Mouse (Mus musculus) midbrain, embryonic 13.5 days (tissue): ENCODE results near the gene Ppt1. TPM values are rescaled to one million over a fixed set of nuclear protein-coding genes. Genes with fewer than 3 reads are reported as not detected.
"Not testable (repeated sequence)": the region's sequence is repeated elsewhere in the genome, so short reads cannot be mapped to it uniquely, and the experiment has no call there.

Source experiments
- ATAC-seq: fragments of 200-750 bp; cut with Nextera tagmentation; 2 replicates; pipeline ENCODE4 v1.8.0; 2017; ENCODE audit warnings: mild to moderate bottlenecking, moderate TSS enrichment, moderate library complexity
- H3K27ac ChIP-seq: fragments of 300-500 bp; sonication (generic); 2 replicates; pipeline ENCODE4 v1.5.1; 2015; ENCODE audit warnings: inconsistent platforms, mild to moderate bottlenecking, moderate library complexity
- H3K27me3 ChIP-seq: fragments of 300-500 bp; sonication (generic); 2 replicates; pipeline ENCODE4 v1.6.1; 2015; ENCODE audit warnings: mild to moderate bottlenecking, inconsistent platforms
- H3K36me3 ChIP-seq: fragments of 300-500 bp; sonication (generic); 2 replicates; pipeline ENCODE4 v1.6.1; 2015; ENCODE audit warnings: mild to moderate bottlenecking, inconsistent platforms
- H3K4me1 ChIP-seq: fragments of 300-500 bp; sonication (generic); replicated peaks from 2 replicates; pipeline ENCODE4 v1.6.1; 2015; ENCODE audit warnings: inconsistent platforms
- H3K4me2 ChIP-seq: fragments of 300-500 bp; sonication (generic); replicated peaks from 2 replicates; pipeline ENCODE4 v1.6.1; 2015; ENCODE audit warnings: moderate library complexity, mild to moderate bottlenecking, inconsistent platforms
- H3K4me3 ChIP-seq: fragments of 300-500 bp; sonication (generic); replicated peaks from 2 replicates; pipeline ENCODE4 v1.5.1; 2015; ENCODE audit warnings: mild to moderate bottlenecking, inconsistent platforms
- H3K9ac ChIP-seq: fragments of 300-500 bp; sonication (generic); replicated peaks from 2 replicates; pipeline ENCODE4 v1.6.1; 2015; ENCODE audit warnings: mild to moderate bottlenecking, inconsistent platforms
- H3K9me3 ChIP-seq: fragments of 300-500 bp; sonication (generic); 2 replicates; pipeline ENCODE4 v1.6.1; 2016; ENCODE audit warnings: mild to moderate bottlenecking, inconsistent platforms
- WGBS: fragments of 180-500 bp; shearing (Covaris S2); methylation state at CpG from one replicate; pipeline ENCODE4 v1.1.7; 2015; 5-methylcytosine and 5-hydroxymethylcytosine counted together
- polyA plus RNA-seq: library from polyadenylated mRNA; unstranded; fragments of >200 nt; fragmentation: Nextera tagmentation; extraction: Ambion mirVana; gene quantifications from 2 replicates; pipeline ENCODE4 v1.2.1, GENCODE M21; 2015

Ppt1 gene
- polyA plus RNA-seq: 80.4 and 81.8 TPM in 2 replicates

- H3K9ac ChIP-seq: peak within 1 kb of the TSS; percentile 85
- peak within 1 kb of the TSS; percentile 90 for H3K27ac ChIP-seq
- H3K36me3 ChIP-seq: peaks cover 4% of the 10 kb centered on the region; the same call in 1 of the 2 replicates
- no peaks in the 10 kb centered on the region for H3K9me3 ChIP-seq
- ATAC-seq: peak; percentile 88
- peaks cover 45% of the 10 kb centered on the region for H3K4me1 ChIP-seq
- WGBS: 4% methylated on average over 31 of the region's 31 CpGs
- H3K27me3 ChIP-seq: no peaks in the 10 kb centered on the region
- peak within 1 kb of the TSS; percentile 83 for H3K4me2 ChIP-seq
- peak within 1 kb of the TSS; percentile 72 for H3K4me3 ChIP-seq
Measured at GRCm38 (mm10) chr4:122835530-122836402, at the start of gene Ppt1. Gene Ppt1, plus strand, starts transcription at chr4:122836242.

- no peak overlapping the region for H3K4me3 ChIP-seq
- WGBS: 71% methylated on average over 4 of the region's 4 CpGs
- H3K4me1 ChIP-seq: no peaks in the 10 kb centered on the region
- H3K27me3 ChIP-seq: no peaks in the 10 kb centered on the region
- no peak overlapping the region for H3K27ac ChIP-seq
- ATAC-seq: no peak
- H3K9me3 ChIP-seq: no peaks in the 10 kb centered on the region
- H3K4me2 ChIP-seq: no peak overlapping the region
- H3K9ac ChIP-seq: no peak overlapping the region
- H3K36me3 ChIP-seq: no peaks in the 10 kb centered on the region
Measured at GRCm38 (mm10) chr4:122789335-122790089, 46.5 kb upstream of the Ppt1 start.

- Histone ChIP-seq H3K4me2 (no peak overlapping the region), H3K4me3 (no peak overlapping the region), H3K27ac (no peak overlapping the region), H3K9ac (no peak overlapping the region), H3K36me3 (no peaks in the 10 kb centered on the region), H3K27me3 (no peaks in the 10 kb centered on the region), H3K4me1 (no peaks in the 10 kb centered on the region), H3K9me3 (no peaks in the 10 kb centered on the region)
- ATAC-seq: 0 out of 2 replicates have a peak, but pooled peaks have one; percentile 55
- WGBS: 32% methylated on average over 4 of the region's 4 CpGs
Measured at GRCm38 (mm10) chr4:122808108-122808507, 27.9 kb upstream of the Ppt1 start.

GRCm38 (mm10) chr4:122811180-122811579 lies 24.9 kb upstream of the Ppt1 start:
- no peak for ATAC-seq
- Histone ChIP-seq H3K27ac (no peak overlapping the region), H3K4me1 (no peaks in the 10 kb centered on the region), H3K27me3 (no peaks in the 10 kb centered on the region), H3K36me3 (no peaks in the 10 kb centered on the region), H3K4me3 (no peak overlapping the region), H3K4me2 (no peak overlapping the region), H3K9ac (no peak overlapping the region), H3K9me3 (no peaks in the 10 kb centered on the region)
- WGBS: 55% methylated on average over 1 of the region's 1 CpGs

GRCm38 (mm10) chr4:122811824-122812223 lies 24.2 kb upstream of the Ppt1 start:
- no peaks in the 10 kb centered on the region for H3K9me3 ChIP-seq
- no peaks in the 10 kb centered on the region for H3K36me3 ChIP-seq
- H3K9ac ChIP-seq: no peak overlapping the region
- WGBS: 77% methylated on average over 2 of the region's 2 CpGs
- no peak overlapping the region for H3K27ac ChIP-seq
- no peak for ATAC-seq
- H3K4me1 ChIP-seq: no peaks in the 10 kb centered on the region
- no peaks in the 10 kb centered on the region for H3K27me3 ChIP-seq
- H3K4me2 ChIP-seq: no peak overlapping the region
- H3K4me3 ChIP-seq: no peak overlapping the region

GRCm38 (mm10) chr4:122816202-122816601 lies 19.8 kb upstream of the Ppt1 start:
- no peak overlapping the region for H3K4me2 ChIP-seq
- H3K36me3 ChIP-seq: no peaks in the 10 kb centered on the region
- H3K9me3 ChIP-seq: no peaks in the 10 kb centered on the region
- no peak overlapping the region for H3K9ac ChIP-seq
- no peak overlapping the region for H3K27ac ChIP-seq
- H3K4me1 ChIP-seq: no peaks in the 10 kb centered on the region
- no peak overlapping the region for H3K4me3 ChIP-seq
- no peaks in the 10 kb centered on the region for H3K27me3 ChIP-seq
- 85% methylated on average over 1 of the region's 1 CpGs for WGBS
- no peak for ATAC-seq

- H3K4me2 ChIP-seq, H3K9me3 ChIP-seq, H3K36me3 ChIP-seq, H3K9ac ChIP-seq, H3K27ac ChIP-seq, H3K4me1 ChIP-seq, H3K4me3 ChIP-seq, ATAC-seq, H3K27me3 ChIP-seq: not testable (repeated sequence)
- 40% methylated on average over 10 of the region's 10 CpGs for whole genome bisulfite sequencing
Measured at GRCm38 (mm10) chr4:122820941-122821340, 15.1 kb upstream of the Ppt1 start.

GRCm38 (mm10) chr4:122827651-122828050 lies 8.4 kb upstream of the Ppt1 start:
- Histone ChIP-seq H3K27me3 (no peaks in the 10 kb centered on the region), H3K9me3 (no peaks in the 10 kb centered on the region), H3K4me1 (peaks cover 10% of the 10 kb centered on the region), H3K4me3 (no peak overlapping the region), H3K36me3 (no peaks in the 10 kb centered on the region), H3K27ac (no peak overlapping the region), H3K9ac (no peak overlapping the region), H3K4me2 (no peak overlapping the region)
- no peak for ATAC-seq

GRCm38 (mm10) chr4:122829339-122829738 lies 6.7 kb upstream of the Ppt1 start:
- peaks cover 11% of the 10 kb centered on the region for H3K4me1 ChIP-seq
- H3K9me3 ChIP-seq: no peaks in the 10 kb centered on the region

GRCm38 (mm10) chr4:122831888-122832287 lies 4.2 kb upstream of the Ppt1 start:
- ATAC-seq: peak; percentile 49
- WGBS: 6% methylated on average over 1 of the region's 1 CpGs

More at GRCm38 (mm10) chr4:122829339-122829738, 6.7 kb upstream of the Ppt1 start:
- WGBS: 95% methylated on average over 6 of the region's 6 CpGs
- Histone ChIP-seq H3K4me2 (no peak overlapping the region), H3K36me3 (no peaks in the 10 kb centered on the region), H3K27me3 (no peaks in the 10 kb centered on the region), H3K27ac (no peak overlapping the region), H3K4me3 (no peak overlapping the region), H3K9ac (no peak overlapping the region)
- no peak for ATAC-seq

GRCm38 (mm10) chr4:122836403-122836775 lies 347 bp downstream of the Ppt1 start:
- no peak; the same call in 1 of the 2 replicates for ATAC-seq
- Histone ChIP-seq H3K9me3 (no peaks in the 10 kb centered on the region), H3K27ac (peak overlapping the region; percentile 90), H3K36me3 (peaks cover 9% of the 10 kb centered on the region), H3K4me2 (peak overlapping the region; percentile 83), H3K4me1 (peaks cover 45% of the 10 kb centered on the region), H3K9ac (peak overlapping the region; percentile 85), H3K27me3 (no peaks in the 10 kb centered on the region), H3K4me3 (peak overlapping the region; percentile 72)
- under 1% methylated on average over 7 of the region's 7 CpGs for WGBS

More at GRCm38 (mm10) chr4:122831888-122832287, 4.2 kb upstream of the Ppt1 start:
- H3K4me2 ChIP-seq: no peak overlapping the region
- no peak overlapping the region for H3K9ac ChIP-seq
- no peaks in the 10 kb centered on the region for H3K27me3 ChIP-seq
- H3K36me3 ChIP-seq: no peaks in the 10 kb centered on the region
- peaks cover 29% of the 10 kb centered on the region for H3K4me1 ChIP-seq
- H3K4me3 ChIP-seq: no peak overlapping the region
- peak overlapping the region; percentile 57 for H3K27ac ChIP-seq
- no peaks in the 10 kb centered on the region for H3K9me3 ChIP-seq

- WGBS: 68% methylated on average over 6 of the region's 6 CpGs
- no peak overlapping the region; the same call in 1 of the 2 replicates for H3K9ac ChIP-seq
- H3K27me3 ChIP-seq: no peaks in the 10 kb centered on the region
- H3K27ac ChIP-seq: no peak overlapping the region
- H3K4me2 ChIP-seq: peak overlapping the region; percentile 83
- 0 out of 2 replicates have a peak, but pooled peaks cover 4% of the 10 kb centered on the region for H3K9me3 ChIP-seq
- peaks cover 38% of the 10 kb centered on the region for H3K4me1 ChIP-seq
- H3K4me3 ChIP-seq: peak overlapping the region; percentile 72
- H3K36me3 ChIP-seq: peaks cover 18% of the 10 kb centered on the region
- no peak for ATAC-seq
Measured at GRCm38 (mm10) chr4:122837180-122837730, 1.2 kb downstream of the Ppt1 start.
